Mouse (Mus musculus) small intestine, adult 2 months (tissue): ENCODE measurements around the gene Ace3.

Experiments used
- CTCF ChIP-seq: fragments of 200-500 bp; IDR thresholded peaks from 2 replicates; pipeline ENCODE4 v1.5.1; 2012; ENCODE audit warnings: low read depth, mild to moderate bottlenecking, control low read depth, inconsistent platforms, low read length, moderate library complexity, mixed read lengths; ENCODE audit not compliant: insufficient replicate concordance, insufficient read length; ENCODE audit errors: extremely low read depth
- POLR2A ChIP-seq: fragments of 200-500 bp; IDR thresholded peaks from 2 replicates; pipeline ENCODE4 v1.6.1; 2012; ENCODE audit warnings: low read depth, mild to moderate bottlenecking, control low read depth, inconsistent platforms, low read length, moderate library complexity

- TF ChIP-seq POLR2A (no peak), CTCF (no peak)
Measured at GRCm38 (mm10) chr11:105955815-105956430, 38.6 kb upstream of the Ace3 start.
